Mouse (Mus musculus): ENCODE measurements around the gene Defa21. TPM values are rescaled to one million over a fixed set of nuclear protein-coding genes. Genes with fewer than 3 reads are reported as not detected.
"Not testable (repeated sequence)": the region's sequence is repeated elsewhere in the genome, so short reads cannot be mapped to it uniquely, and the experiment has no call there.

The Defa21 gene
- polyA plus RNA-seq, 1 experiment from 2014 or later: not detected

DNA sequence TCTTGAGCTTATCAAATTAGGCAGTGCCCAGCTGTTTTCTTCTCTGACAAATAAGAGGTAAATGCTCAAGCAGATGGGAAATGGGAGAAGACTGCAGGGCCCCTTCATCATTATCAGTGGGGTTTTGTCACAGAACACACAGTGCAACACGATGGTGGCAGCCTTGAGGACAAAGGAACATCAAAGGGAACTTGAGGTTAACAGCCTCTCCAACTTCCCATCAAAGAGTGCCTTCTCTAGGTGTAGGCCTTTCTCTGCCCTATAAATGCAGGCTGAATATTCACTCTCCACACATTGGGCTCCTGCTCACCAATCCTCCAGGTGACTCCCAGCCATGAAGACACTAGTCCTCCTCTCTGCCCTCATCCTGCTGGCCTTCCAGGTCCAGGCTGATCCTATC, 29.4 kb downstream of the Defa21 start, which contains the start of gene Defa23:
Gene Defa23, plus strand, starts transcription at position 301 of the 400 bp plus-strand sequence.
- H3K9ac ChIP-seq (ENCODE audit: low read length); H3K4me3 ChIP-seq (ENCODE audit: low read depth, low read length); H3K4me1 ChIP-seq (ENCODE audit: control insufficient read depth, insufficient read depth, low read length); H3K27me3 ChIP-seq (ENCODE audit: control insufficient read depth, insufficient read depth, low read length); H3K9me3 ChIP-seq (ENCODE audit: control insufficient read depth, low read length); ATAC-seq (ENCODE audit: insufficient number of reproducible peaks, low FRiP score, low TSS enrichment, low read depth); H3K4me2 ChIP-seq (ENCODE audit: low read depth, severe bottlenecking); DNase-seq (ENCODE audit: low spot score); H3K36me3 ChIP-seq (ENCODE audit: control insufficient read depth, insufficient read depth, low read length); H3K27ac ChIP-seq (replicated peaks; ENCODE audit: low read depth, low read length): not testable (repeated sequence)
- no CpG with 5 or more reads among the region's 1 CpGs for WGBS

DNA sequence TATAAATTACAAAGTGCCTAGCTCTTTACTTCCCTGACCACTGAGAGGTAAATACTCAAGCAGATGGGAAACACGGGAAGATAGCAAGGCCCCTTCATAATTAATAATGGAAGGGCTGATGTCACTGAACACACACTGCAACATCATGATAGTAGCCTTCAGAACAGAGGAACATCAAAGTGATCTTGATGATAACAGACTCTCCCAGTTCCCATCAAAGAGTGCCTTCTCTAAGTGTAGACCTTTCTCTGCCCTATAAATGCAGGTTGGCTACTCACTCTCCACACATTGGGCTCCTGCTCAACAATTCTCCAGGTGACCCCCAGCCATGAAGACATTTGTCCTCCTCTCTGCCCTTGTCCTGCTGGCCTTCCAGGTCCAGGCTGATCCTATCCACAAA, 39.4 kb downstream of the Defa21 start, which contains the start of gene Defa35:
Gene Defa35, plus strand, starts transcription at position 301 of the 400 bp plus-strand sequence.
- not testable (repeated sequence) for H3K36me3 ChIP-seq (ENCODE audit: control insufficient read depth, insufficient read depth, low read length); H3K4me3 ChIP-seq (ENCODE audit: low read depth, low read length); H3K9ac ChIP-seq (ENCODE audit: low read length); H3K4me2 ChIP-seq (ENCODE audit: low read depth, severe bottlenecking); H3K27ac ChIP-seq (replicated peaks; ENCODE audit: low read depth, low read length); H3K4me1 ChIP-seq (ENCODE audit: control insufficient read depth, insufficient read depth, low read length); H3K27me3 ChIP-seq (ENCODE audit: control insufficient read depth, insufficient read depth, low read length); H3K9me3 ChIP-seq (ENCODE audit: control insufficient read depth, low read length); DNase-seq (ENCODE audit: low spot score); ATAC-seq (ENCODE audit: insufficient number of reproducible peaks, low FRiP score, low TSS enrichment, low read depth)
- 85% methylated on average over 1 of the region's 1 CpGs for WGBS

Other genes with a start within 250 kb of the Defa21 start
- gene Defb33, start 132.9 kb upstream of the Defa21 start, polyA plus RNA-seq (2014; fragmentation: Nextera tagmentation; extraction: Ambion mirVana): not detected in 2 replicates
- gene Gm15056, start 122.9 kb upstream of the Defa21 start, polyA plus RNA-seq (2014; fragmentation: Nextera tagmentation; extraction: Ambion mirVana): not detected in 2 replicates
- gene Gm6040, start 103.5 kb upstream of the Defa21 start, polyA plus RNA-seq (2014; fragmentation: Nextera tagmentation; extraction: Ambion mirVana): not detected in 2 replicates
- not detected in 2 replicates for gene AY761185, start 80.8 kb upstream of the Defa21 start, polyA plus RNA-seq (2014; fragmentation: Nextera tagmentation; extraction: Ambion mirVana)
- not detected in 2 replicates for gene Defa23, start 29.5 kb downstream of the Defa21 start, polyA plus RNA-seq (2014; fragmentation: Nextera tagmentation; extraction: Ambion mirVana)
- not detected in 2 replicates for gene Defa35, start 39.5 kb downstream of the Defa21 start, polyA plus RNA-seq (2014; fragmentation: Nextera tagmentation; extraction: Ambion mirVana)
- gene Defa25, start 58.9 kb downstream of the Defa21 start, polyA plus RNA-seq (2014; fragmentation: Nextera tagmentation; extraction: Ambion mirVana): not detected in 2 replicates
- gene Gm14851, start 70.5 kb downstream of the Defa21 start, polyA plus RNA-seq (2014; fragmentation: Nextera tagmentation; extraction: Ambion mirVana): not detected in 2 replicates
- gene Defa30, start 109.1 kb downstream of the Defa21 start, polyA plus RNA-seq (2014; fragmentation: Nextera tagmentation; extraction: Ambion mirVana): not detected in 2 replicates
- not detected in 2 replicates for gene Defa22, start 136.7 kb downstream of the Defa21 start, polyA plus RNA-seq (2014; fragmentation: Nextera tagmentation; extraction: Ambion mirVana)
- gene Defa31, start 166.1 kb downstream of the Defa21 start, polyA plus RNA-seq (2014; fragmentation: Nextera tagmentation; extraction: Ambion mirVana): not detected in 2 replicates
- not detected in 2 replicates for gene Gm15293, start 176.0 kb downstream of the Defa21 start, polyA plus RNA-seq (2014; fragmentation: Nextera tagmentation; extraction: Ambion mirVana)
- gene Gm15292, start 224.2 kb downstream of the Defa21 start, polyA plus RNA-seq (2014; fragmentation: Nextera tagmentation; extraction: Ambion mirVana): not detected in 2 replicates

Measured in limb, embryonic 11.5 days (tissue).